Mouse (Mus musculus): ENCODE data around the gene Lbhd2. TPM values are rescaled to one million over a fixed set of nuclear protein-coding genes. Genes with fewer than 3 reads are reported as not detected.
A peak's percentile ranks its signal among the peaks of the same experiment; 100 is the strongest.

Gene Lbhd2
- polyA plus RNA-seq, 1 experiment = not detected

- no peak for TF ChIP-seq CTCF (IDR thresholded peaks at IDR 0.05; ENCODE audit: low read depth, low read length)
- TF ChIP-seq POLR2A (IDR thresholded peaks at IDR 0.05; ENCODE audit: borderline replicate concordance, low read depth, low read length) = no peak
- peaks cover 62% of the 10 kb centered on the region for H3K4me1 ChIP-seq (ENCODE audit: control insufficient read depth, insufficient read depth, low read length)
- peak overlapping the region; percentile 37; the same call in 1 of the 2 replicates for H3K27ac ChIP-seq (ENCODE audit: insufficient read depth, low read depth, low read length)
- peak overlapping the region; percentile 27 for H3K4me3 ChIP-seq (ENCODE audit: insufficient read depth, low read length)
These were observed 39.4 kb downstream of the Lbhd2 start for GRCm38 (mm10) chr12:111445890-111446613.

DNA sequence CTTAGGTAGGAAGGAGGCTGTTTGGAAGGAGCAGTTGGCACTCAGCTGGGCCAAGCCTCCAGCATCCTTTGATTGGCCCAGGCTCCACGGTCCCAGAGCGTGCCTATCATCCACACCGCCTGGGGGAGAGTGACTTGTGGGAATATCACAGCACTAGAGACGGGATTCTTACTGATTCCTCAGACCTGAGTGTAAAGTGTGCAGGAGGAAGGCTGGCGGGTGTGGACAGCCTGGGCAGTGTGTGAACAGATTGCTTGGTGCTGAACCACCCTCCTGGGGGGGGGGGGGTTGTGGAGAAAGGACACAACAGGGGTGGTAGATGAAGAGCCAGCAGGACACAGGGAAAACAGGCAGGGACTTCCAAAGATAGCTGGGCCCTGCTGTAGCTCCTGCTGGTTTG lies 40.1 kb downstream of the Lbhd2 start:
- H3K4me1 ChIP-seq (ENCODE audit: control insufficient read depth, insufficient read depth, low read length) = peaks cover 59% of the 10 kb centered on the region
- TF ChIP-seq CTCF (IDR thresholded peaks at IDR 0.05; ENCODE audit: low read depth, low read length) = no peak
- TF ChIP-seq POLR2A (IDR thresholded peaks at IDR 0.05; ENCODE audit: borderline replicate concordance, low read depth, low read length) = no peak
- H3K4me3 ChIP-seq (ENCODE audit: insufficient read depth, low read length) = peak overlapping the region; percentile 27
- H3K27ac ChIP-seq (ENCODE audit: insufficient read depth, low read depth, low read length) = peak overlapping the region; percentile 37

GRCm38 (mm10) chr12:111447350-111447749 lies 40.7 kb downstream of the Lbhd2 start:
- Histone ChIP-seq H3K4me1 (ENCODE audit: control insufficient read depth, insufficient read depth, low read length) (peaks cover 59% of the 10 kb centered on the region), H3K27ac (ENCODE audit: insufficient read depth, low read depth, low read length) (peak overlapping the region; percentile 37), H3K4me3 (ENCODE audit: insufficient read depth, low read length) (no peak overlapping the region)
- TF ChIP-seq POLR2A (IDR thresholded peaks at IDR 0.05; ENCODE audit: borderline replicate concordance, low read depth, low read length) (no peak), CTCF (IDR thresholded peaks at IDR 0.05; ENCODE audit: low read depth, low read length) (no peak)

GRCm38 (mm10) chr12:111447898-111448760 lies 41.5 kb downstream of the Lbhd2 start:
- TF ChIP-seq POLR2A (IDR thresholded peaks at IDR 0.05; ENCODE audit: borderline replicate concordance, low read depth, low read length) (no peak), CTCF (IDR thresholded peaks at IDR 0.05; ENCODE audit: low read depth, low read length) (no peak)
- Histone ChIP-seq H3K4me1 (ENCODE audit: control insufficient read depth, insufficient read depth, low read length) (peaks cover 65% of the 10 kb centered on the region), H3K27ac (ENCODE audit: insufficient read depth, low read depth, low read length) (peak overlapping the region; percentile 80), H3K4me3 (ENCODE audit: insufficient read depth, low read length) (no peak overlapping the region)

DNA sequence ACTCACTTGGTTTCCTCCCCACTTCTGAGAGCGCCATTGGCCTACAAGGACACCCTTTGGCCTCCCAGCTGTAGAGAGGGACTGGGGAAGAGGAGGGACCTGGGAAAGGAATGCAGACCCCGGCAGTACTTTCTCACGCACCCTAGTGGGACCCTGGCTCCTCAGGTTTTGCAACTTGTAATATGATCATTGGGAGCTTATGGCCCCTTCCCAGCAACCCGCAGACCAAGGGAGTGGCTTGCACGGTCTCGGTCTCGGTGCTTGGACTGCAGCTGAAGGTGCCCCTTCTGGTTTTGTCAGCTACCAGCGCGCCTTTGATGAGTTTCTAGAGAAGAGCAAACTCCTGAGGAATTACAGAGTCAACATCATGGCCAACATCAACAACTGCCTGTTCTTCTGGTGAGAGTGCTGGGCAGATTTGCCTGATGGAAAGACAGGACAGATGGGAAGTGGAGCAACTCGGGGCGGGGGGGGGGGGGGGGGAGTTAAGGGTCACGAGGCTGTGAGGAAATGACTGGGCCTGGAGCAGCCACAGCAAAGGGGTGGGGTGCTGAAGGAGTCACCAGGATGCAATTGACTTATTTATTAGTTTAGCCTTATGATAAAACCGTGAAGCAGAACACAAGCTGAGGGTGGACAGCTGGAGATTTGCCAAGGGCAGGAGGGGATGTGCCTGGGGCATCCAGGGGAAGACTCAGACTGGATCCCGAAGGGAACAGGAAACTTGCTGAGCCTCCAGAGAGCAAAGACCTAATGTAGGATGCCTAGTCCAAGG lies 42.5 kb downstream of the Lbhd2 start:
- Histone ChIP-seq H3K4me3 (ENCODE audit: insufficient read depth, low read length) (no peak overlapping the region), H3K4me1 (ENCODE audit: control insufficient read depth, insufficient read depth, low read length) (peaks cover 75% of the 10 kb centered on the region), H3K27ac (ENCODE audit: insufficient read depth, low read depth, low read length) (peak overlapping the region; percentile 80)
- TF ChIP-seq POLR2A (IDR thresholded peaks at IDR 0.05; ENCODE audit: borderline replicate concordance, low read depth, low read length) = no peak
- TF ChIP-seq CTCF (IDR thresholded peaks at IDR 0.05; ENCODE audit: low read depth, low read length) = no peak

DNA sequence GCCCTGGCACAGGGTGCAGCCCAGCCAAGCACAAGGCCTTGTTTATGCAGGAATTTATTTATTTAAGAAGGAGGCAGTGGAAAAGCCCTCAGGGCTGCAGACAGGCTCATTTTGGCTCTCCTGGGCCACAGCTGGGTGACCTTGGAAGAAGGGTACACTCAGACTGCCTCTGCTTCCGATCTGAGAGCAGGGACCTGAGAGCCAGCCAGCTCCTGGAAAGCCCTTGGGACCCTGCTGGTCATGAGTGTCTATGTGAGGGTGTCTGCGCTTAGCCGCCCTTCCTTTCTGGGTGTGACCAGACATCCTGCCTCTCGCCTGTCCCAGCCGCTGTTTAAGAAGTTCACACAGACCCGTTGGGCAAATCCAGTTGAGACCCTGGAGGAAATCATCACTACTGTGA lies 43.8 kb downstream of the Lbhd2 start:
- Histone ChIP-seq H3K4me3 (ENCODE audit: insufficient read depth, low read length) (no peak overlapping the region), H3K4me1 (ENCODE audit: control insufficient read depth, insufficient read depth, low read length) (peaks cover 79% of the 10 kb centered on the region), H3K27ac (ENCODE audit: insufficient read depth, low read depth, low read length) (peak overlapping the region; percentile 73; the same call in 1 of the 2 replicates)
- TF ChIP-seq POLR2A (IDR thresholded peaks at IDR 0.05; ENCODE audit: borderline replicate concordance, low read depth, low read length) (no peak), CTCF (IDR thresholded peaks at IDR 0.05; ENCODE audit: low read depth, low read length) (no peak)

GRCm38 (mm10) chr12:111451561-111451960 lies 45.0 kb downstream of the Lbhd2 start:
- TF ChIP-seq CTCF (IDR thresholded peaks at IDR 0.05; ENCODE audit: low read depth, low read length) (no peak), POLR2A (IDR thresholded peaks at IDR 0.05; ENCODE audit: borderline replicate concordance, low read depth, low read length) (no peak)
- H3K27ac ChIP-seq (ENCODE audit: insufficient read depth, low read depth, low read length) = no peak overlapping the region
- H3K4me1 ChIP-seq (ENCODE audit: control insufficient read depth, insufficient read depth, low read length) = peaks cover 81% of the 10 kb centered on the region
- no peak overlapping the region for H3K4me3 ChIP-seq (ENCODE audit: insufficient read depth, low read length)

- peak overlapping the region; percentile 20 for H3K27ac ChIP-seq (ENCODE audit: insufficient read depth, low read depth, low read length)
- H3K4me3 ChIP-seq (ENCODE audit: insufficient read depth, low read length) = no peak overlapping the region
- TF ChIP-seq CTCF (IDR thresholded peaks at IDR 0.05; ENCODE audit: low read depth, low read length) (no peak), POLR2A (IDR thresholded peaks at IDR 0.05; ENCODE audit: borderline replicate concordance, low read depth, low read length) (no peak)
- peaks cover 84% of the 10 kb centered on the region for H3K4me1 ChIP-seq (ENCODE audit: control insufficient read depth, insufficient read depth, low read length)
These were observed 47.4 kb downstream of the Lbhd2 start for GRCm38 (mm10) chr12:111454021-111454420.

DNA sequence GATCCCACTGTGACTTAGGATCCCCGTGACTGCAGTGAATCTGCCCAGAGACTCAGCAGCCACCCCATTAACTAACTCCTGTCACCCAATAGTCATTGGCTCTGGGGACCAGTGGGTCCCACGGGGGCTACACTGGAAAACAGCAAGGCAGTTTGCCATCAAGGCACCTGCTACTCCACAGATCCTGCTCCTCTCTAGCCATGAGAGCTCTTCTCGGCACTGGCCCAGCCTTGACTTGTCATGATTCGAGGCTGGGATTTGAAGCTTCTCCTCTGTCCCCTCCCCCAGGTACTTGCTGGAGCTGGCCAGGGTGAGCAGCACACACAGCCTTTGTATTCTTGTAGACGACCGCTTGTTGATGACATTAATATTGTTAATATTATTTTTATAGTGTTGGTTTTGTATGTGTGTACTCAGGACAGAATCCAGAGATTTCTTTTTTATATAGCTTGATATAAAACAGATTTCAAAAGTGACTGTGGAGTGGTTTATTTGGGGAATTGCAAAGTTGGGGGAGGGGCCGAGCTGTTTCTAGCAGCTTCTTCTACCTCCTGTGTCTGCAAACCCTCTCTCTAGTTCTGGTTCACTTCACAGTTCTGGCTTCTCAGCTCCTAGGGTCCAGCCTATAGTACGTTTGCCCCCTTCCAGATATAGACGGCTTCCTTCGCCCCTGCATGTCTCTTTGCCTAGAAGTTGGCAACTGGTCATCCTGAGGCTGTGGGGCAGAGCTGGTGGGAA lies 48.1 kb downstream of the Lbhd2 start:
- peak overlapping the region; percentile 20; the same call in 1 of the 2 replicates for H3K27ac ChIP-seq (ENCODE audit: insufficient read depth, low read depth, low read length)
- TF ChIP-seq POLR2A (IDR thresholded peaks at IDR 0.05; ENCODE audit: borderline replicate concordance, low read depth, low read length) = no peak
- no peak for TF ChIP-seq CTCF (IDR thresholded peaks at IDR 0.05; ENCODE audit: low read depth, low read length)
- peaks cover 82% of the 10 kb centered on the region for H3K4me1 ChIP-seq (ENCODE audit: control insufficient read depth, insufficient read depth, low read length)
- H3K4me3 ChIP-seq (ENCODE audit: insufficient read depth, low read length) = no peak overlapping the region

All from bone marrow macrophage, adult 2 months (primary cell).